Mouse (Mus musculus): ENCODE data around the gene Olfr1178. TPM values are rescaled to one million over a fixed set of nuclear protein-coding genes. Genes with fewer than 3 reads are reported as not detected.

Gene Olfr1178
- not detected for polyA plus RNA-seq (2017; shearing (Covaris generic))

GRCm38 (mm10) chr2:88386762-88387161 is at the start of gene Olfr1178:
Olfr1178 (plus strand) TSS chr2:88387062.

GRCm38 (mm10) chr2:88346392-88346791 is 40.5 kb upstream of the Olfr1178 start, which contains the start of gene Olfr1177-ps:
Olfr1177-ps (minus strand) TSS chr2:88346492.

GRCm38 (mm10) chr2:88406353-88406752 is 19.5 kb downstream of the Olfr1178 start, which contains the start of gene Olfr1179:
Olfr1179 (minus strand) TSS chr2:88406453.

GRCm38 (mm10) chr2:88419051-88419450 is 32.2 kb downstream of the Olfr1178 start, which contains the start of gene Olfr1180:
Olfr1180 (minus strand) TSS chr2:88419151.

GRCm38 (mm10) chr2:88426071-88426470 is 39.2 kb downstream of the Olfr1178 start, which contains the start of gene Olfr1181:
Olfr1181 (minus strand) TSS chr2:88426171.

GRCm38 (mm10) chr2:88449031-88449430 is 62.2 kb downstream of the Olfr1178 start, which contains the start of gene Gm13757:
Gm13757 (minus strand) TSS chr2:88449131.

Other genes starting within 250 kb of the Olfr1178 start
- gene Olfr1167, start 231.9 kb upstream of the Olfr1178 start, polyA plus RNA-seq (2017; shearing (Covaris generic)) = 0.10 TPM
- gene Olfr1168, start 205.2 kb upstream of the Olfr1178 start, polyA plus RNA-seq (2017; shearing (Covaris generic)) = not detected
- gene Olfr1170, start 158.7 kb upstream of the Olfr1178 start, polyA plus RNA-seq (2017; shearing (Covaris generic)) = not detected
- gene Olfr1173, start 107.2 kb upstream of the Olfr1178 start, polyA plus RNA-seq (2017; shearing (Covaris generic)) = 0.11 TPM
- not detected for gene Olfr1174-ps, start 71.9 kb upstream of the Olfr1178 start, polyA plus RNA-seq (2017; shearing (Covaris generic))
- not detected for gene Olfr1175-ps, start 59.8 kb upstream of the Olfr1178 start, polyA plus RNA-seq (2017; shearing (Covaris generic))
- not detected for gene Olfr1176, start 50.3 kb upstream of the Olfr1178 start, polyA plus RNA-seq (2017; shearing (Covaris generic))
- gene Olfr1177-ps, start 40.6 kb upstream of the Olfr1178 start, polyA plus RNA-seq (2017; shearing (Covaris generic)) = not detected
- gene Olfr1179, start 19.4 kb downstream of the Olfr1178 start, polyA plus RNA-seq (2017; shearing (Covaris generic)) = not detected
- gene Olfr1180, start 32.1 kb downstream of the Olfr1178 start, polyA plus RNA-seq (2017; shearing (Covaris generic)) = not detected
- gene Olfr1181, start 39.1 kb downstream of the Olfr1178 start, polyA plus RNA-seq (2017; shearing (Covaris generic)) = not detected
- not detected for gene Gm13757, start 62.1 kb downstream of the Olfr1178 start, polyA plus RNA-seq (2017; shearing (Covaris generic))
- gene Olfr1183, start 67.8 kb downstream of the Olfr1178 start, polyA plus RNA-seq (2017; shearing (Covaris generic)) = 0.26 TPM
- 0.11 TPM for gene Olfr1184, start 96.5 kb downstream of the Olfr1178 start, polyA plus RNA-seq (2017; shearing (Covaris generic))
- not detected for gene Olfr1185-ps1, start 106.3 kb downstream of the Olfr1178 start, polyA plus RNA-seq (2017; shearing (Covaris generic))
- gene Olfr1186, start 131.5 kb downstream of the Olfr1178 start, polyA plus RNA-seq (2017; shearing (Covaris generic)) = not detected
- gene Olfr1188, start 169.9 kb downstream of the Olfr1178 start, polyA plus RNA-seq (2017; shearing (Covaris generic)) = not detected
- not detected for gene Olfr1189, start 199.4 kb downstream of the Olfr1178 start, polyA plus RNA-seq (2017; shearing (Covaris generic))

All from naive thymus-derived CD4-positive, alpha-beta T cell, adult 5 months (primary cell).